In the genomic region with DNA sequence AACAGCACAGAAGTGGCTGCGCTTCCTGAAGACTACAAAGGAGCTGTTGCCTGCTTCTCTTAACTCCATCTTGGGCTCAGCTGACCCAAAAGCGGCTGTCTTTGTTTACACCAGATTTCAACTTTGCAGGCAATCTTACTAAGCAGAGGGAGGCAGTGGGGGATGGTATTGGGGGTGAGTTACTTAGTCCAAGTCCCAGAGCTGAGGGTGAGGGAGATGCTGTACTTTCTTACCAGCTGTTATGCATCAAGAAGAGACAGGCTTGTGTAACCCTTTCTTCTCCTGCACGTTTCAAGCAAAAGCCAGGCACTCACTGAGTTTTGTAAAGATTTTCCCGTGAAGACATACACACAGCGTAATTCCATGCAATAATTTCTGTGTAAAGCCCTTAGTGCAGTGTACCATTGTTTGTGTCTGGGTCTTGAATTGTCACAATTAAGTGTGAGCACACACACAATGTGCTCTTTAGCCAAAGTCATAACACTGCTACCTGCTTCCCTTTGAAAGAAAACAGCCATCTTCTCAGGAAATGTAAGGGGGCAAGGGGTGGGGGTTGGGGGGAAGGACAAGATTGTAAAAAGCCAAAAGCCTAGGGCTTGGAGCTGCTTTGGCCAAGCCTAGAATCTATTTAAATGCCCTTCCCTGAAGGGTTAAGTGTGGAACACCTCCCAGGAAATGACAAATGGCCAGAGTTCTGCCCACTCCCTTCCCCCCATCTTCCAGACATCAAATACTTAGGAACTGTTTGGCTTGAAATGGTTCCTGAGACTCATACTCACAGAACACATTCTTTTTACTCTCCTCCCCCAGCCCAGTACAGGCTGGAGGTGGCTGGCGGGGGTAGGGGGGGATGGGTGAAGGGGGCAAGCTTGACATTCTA, we compare ENCODE assay signal across 9 mouse cellular contexts. TPM values are rescaled to one million over a fixed set of nuclear protein-coding genes. Genes with fewer than 3 reads are reported as not detected.
DNase-seq lines count a peak whose midpoint lies in the region; ATAC-seq and TF ChIP-seq lines count a peak whose summit lies in the region.
"Had no signal": no experiment of that assay in that cellular context is flagged by ENCODE, and none has a peak within 500 bp of the region (broad histone marks: within the 10 kb centered on the region; RNA-seq: fewer than 3 reads in every experiment).

No protein-coding gene starts in this region.

- no peak overlapping the region for H3K4me3 ChIP-seq in embryonic facial prominence, embryonic 12.5 days
- no peak overlapping the region for H3K4me3 ChIP-seq in neural tube, embryonic 13.5 days
- no peak overlapping the region for H3K4me3 ChIP-seq in thymus, adult 2 months (ENCODE audit: control insufficient read depth, insufficient read depth, low read length)

- H3K27me3 ChIP-seq in embryonic facial prominence, embryonic 12.5 days: no peaks in the 10 kb centered on the region
- H3K27me3 ChIP-seq in neural tube, embryonic 13.5 days: no peaks in the 10 kb centered on the region
- no peaks in the 10 kb centered on the region for H3K27me3 ChIP-seq in thymus, adult 2 months (ENCODE audit: control insufficient read depth, insufficient read depth, low read length)

- 15% methylated on average over 6 of the region's 6 CpGs for WGBS in embryonic facial prominence, embryonic 12.5 days
- 47% methylated on average over 6 of the region's 6 CpGs for WGBS in neural tube, embryonic 13.5 days
- 80% methylated on average over 6 of the region's 6 CpGs for WGBS in thymus, adult 2 months

- H3K36me3 ChIP-seq in embryonic facial prominence, embryonic 12.5 days: no peaks in the 10 kb centered on the region
- no peaks in the 10 kb centered on the region for H3K36me3 ChIP-seq in neural tube, embryonic 13.5 days
- H3K36me3 ChIP-seq in thymus, adult 2 months (ENCODE audit: control insufficient read depth, insufficient read depth, low read length): no peaks in the 10 kb centered on the region

- TF ChIP-seq POLR2A in brain, embryonic 14.5 days (IDR thresholded peaks at IDR 0.05; ENCODE audit: borderline replicate concordance, extremely low read depth, insufficient read depth, insufficient read length, poor library complexity, severe bottlenecking): no peak
- no peak for TF ChIP-seq POLR2A in thymus, adult 2 months (IDR thresholded peaks at IDR 0.05; ENCODE audit: control insufficient read depth, extremely low read depth, insufficient read depth, low read length, poor library complexity)

- peaks cover 44% of the 10 kb centered on the region for H3K4me1 ChIP-seq in embryonic facial prominence, embryonic 12.5 days
- 0 out of 2 replicates have a peak, but pooled peaks cover 10% of the 10 kb centered on the region for H3K4me1 ChIP-seq in neural tube, embryonic 13.5 days (replicated peaks)
- H3K4me1 ChIP-seq in thymus, adult 2 months (replicated peaks; ENCODE audit: control insufficient read depth, insufficient read depth, low read length): no peaks in the 10 kb centered on the region

- H3K27ac ChIP-seq in embryonic facial prominence, embryonic 12.5 days: peak overlapping the region; percentile 94
- H3K27ac ChIP-seq in neural tube, embryonic 13.5 days (replicated peaks): peak overlapping the region; percentile 49
- H3K27ac ChIP-seq in thymus, adult 2 months (ENCODE audit: control insufficient read depth, insufficient read depth, low read length): no peak overlapping the region

- peak; percentile 95 for ATAC-seq in embryonic facial prominence, embryonic 12.5 days (ENCODE audit: insufficient number of reproducible peaks, insufficient read depth, low FRiP score, low TSS enrichment)
- ATAC-seq in neural tube, embryonic 13.5 days (ENCODE audit: low read depth): no peak; the same call in 1 of the 2 replicates
- ATAC-seq in megakaryocyte progenitor cell, adult 5-6 weeks (replicated peaks; ENCODE audit: poor library complexity): no peak

- intact Hi-C loops in heart, postnatal 14 days (cut with DNase I): no loop called here

- peak; percentile 68 for DNase-seq in brain, embryonic 14.5 days (ENCODE audit: low read depth)
- DNase-seq in heart, postnatal 14 days: peak; percentile 64 to 68
- DNase-seq in kidney, postnatal 4 days: peak; percentile 75 to 87
- no peak for DNase-seq in adrenal gland, adult 18-20 months (ENCODE audit: low spot score in 2 of 2)
- no peak for DNase-seq in thymus, adult 2 months

- peak overlapping the region; percentile 43 for H3K4me2 ChIP-seq in embryonic facial prominence, embryonic 12.5 days (replicated peaks)
- no peak overlapping the region for H3K4me2 ChIP-seq in neural tube, embryonic 13.5 days

- H3K9ac ChIP-seq in embryonic facial prominence, embryonic 12.5 days: peak overlapping the region; percentile 21; the same call in 1 of the 2 replicates
- no peak overlapping the region for H3K9ac ChIP-seq in neural tube, embryonic 13.5 days

- TF ChIP-seq CTCF in brain, embryonic 14.5 days (IDR thresholded peaks at IDR 0.05; ENCODE audit: borderline replicate concordance, extremely low read depth, insufficient read depth, insufficient read length): no peak
- TF ChIP-seq CTCF in thymus, adult 2 months (IDR thresholded peaks at IDR 0.05; ENCODE audit: borderline replicate concordance, control insufficient read depth, extremely low read depth, insufficient read depth, low read length, poor library complexity): no peak

- H3K9me3 ChIP-seq in embryonic facial prominence, embryonic 12.5 days: no peaks in the 10 kb centered on the region
- no peaks in the 10 kb centered on the region for H3K9me3 ChIP-seq in neural tube, embryonic 13.5 days

RNA-seq across cellular contexts. Expression of a gene that starts 15.0 kb away (rescaled TPM):
- polyA plus RNA-seq in brain, embryonic 14.5 days (2012; rRNA removed): 66.5 and 187 TPM in 2 replicates
- 603 and 672 TPM in 2 replicates for polyA plus RNA-seq in embryonic facial prominence, embryonic 12.5 days (2016; fragmentation: Nextera tagmentation; extraction: Ambion mirVana)
- 100 to 1,000 TPM; 351 to 400 TPM for total RNA-seq in heart, postnatal 14 days (2021)
- 178 and 187 TPM in 2 replicates for polyA plus RNA-seq in neural tube, embryonic 13.5 days (2015; fragmentation: Nextera tagmentation; extraction: Ambion mirVana)
- 0.15 TPM in 1 of 2 replicates, not detected in the other for total RNA-seq in megakaryocyte progenitor cell, adult 5-6 weeks (2015)
- not detected in 2 replicates for total RNA-seq in megakaryocyte progenitor cell, adult 5-6 weeks (2017)
- total RNA-seq in adrenal gland, adult 18-20 months (2021): 10 to 100 TPM; 51.2 to 77.6 TPM
- 20.7 and 21.5 TPM in 2 replicates for polyA plus RNA-seq in thymus, adult 2 months (2012; rRNA removed)
- total RNA-seq: neutrophil, adult 5-6 weeks had no signal

Comparison
In these comparisons a context has a peak if more than half of its experiments do, and no peak if none do; other contexts are left out.
1. DNase-seq: peak in brain, embryonic 14.5 days (single experiment), heart, postnatal 14 days (2 of 2) and kidney, postnatal 4 days (2 of 2); none in adrenal gland, adult 18-20 months (0 of 2) and thymus, adult 2 months (single experiment).